Mouse (Mus musculus) heart, embryonic 14.5 days (tissue): ENCODE results near the gene Gmpr. TPM values are rescaled to one million over a fixed set of nuclear protein-coding genes. Genes with fewer than 3 reads are reported as not detected.

Experiments used
- ATAC-seq: fragments of 200-750 bp; cut with Nextera tagmentation; 2 replicates; pipeline ENCODE4 v1.8.0; 2017; ENCODE audit warnings: low read depth, moderate TSS enrichment; ENCODE audit not compliant: insufficient number of reproducible peaks, insufficient read depth, low FRiP score
- H3K27ac ChIP-seq, 2 experiments: fragments of 200-500 bp in 1 of 2; fragments of 300-500 bp in 1 of 2; sonication (generic) in 1 of 2; replicated peaks in 1 of 2; 2 replicates each; pipeline ENCODE4 v1.5.1; 2012 to 2014; ENCODE audit warnings: low read depth in 2 of 2, low read length in 2 of 2, control low read depth in 1 of 2, mild to moderate bottlenecking in 1 of 2, mixed read lengths in 1 of 2; ENCODE audit not compliant: control insufficient read depth in 1 of 2, insufficient read depth in 1 of 2
- H3K27me3 ChIP-seq: fragments of 300-500 bp; sonication (generic); 2 replicates; pipeline ENCODE4 v1.6.1; 2014; ENCODE audit warnings: mild to moderate bottlenecking, low read length, control low read depth; ENCODE audit not compliant: control insufficient read depth, insufficient read depth
- H3K36me3 ChIP-seq: fragments of 300-500 bp; sonication (generic); 2 replicates; pipeline ENCODE4 v1.6.1; 2014; ENCODE audit warnings: mild to moderate bottlenecking, control low read depth, low read length, mixed read lengths; ENCODE audit not compliant: control insufficient read depth, insufficient read depth
- H3K4me1 ChIP-seq, 2 experiments: fragments of 200-500 bp in 1 of 2; fragments of 300-500 bp in 1 of 2; sonication (generic) in 1 of 2; 2 replicates each; pipeline ENCODE4 v1.6.1; 2012 to 2014; ENCODE audit warnings: low read length in 2 of 2, control low read depth in 1 of 2, mixed read lengths in 1 of 2; ENCODE audit not compliant: control insufficient read depth in 2 of 2, insufficient read depth in 2 of 2
- H3K4me2 ChIP-seq: fragments of 300-500 bp; sonication (generic); 2 replicates; pipeline ENCODE4 v1.6.1; 2014; ENCODE audit warnings: mild to moderate bottlenecking, low read length
- H3K4me3 ChIP-seq, 2 experiments: fragments of 200-500 bp in 1 of 2; fragments of 300-500 bp in 1 of 2; sonication (generic) in 1 of 2; 2 replicates each; pipeline ENCODE4 v1.5.1; 2012 to 2014; ENCODE audit warnings: low read length in 2 of 2, mild to moderate bottlenecking in 2 of 2, control low read depth in 1 of 2, low read depth in 1 of 2, moderate library complexity in 1 of 2; ENCODE audit not compliant: control insufficient read depth in 1 of 2, insufficient read depth in 1 of 2
- H3K9ac ChIP-seq: fragments of 300-500 bp; sonication (generic); 2 replicates; pipeline ENCODE4 v1.6.1; 2014; ENCODE audit warnings: mild to moderate bottlenecking, low read length
- H3K9me3 ChIP-seq: fragments of 300-500 bp; sonication (generic); 2 replicates; pipeline ENCODE4 v1.6.1; 2016; ENCODE audit warnings: low read length, control low read depth; ENCODE audit not compliant: control insufficient read depth
- WGBS: fragments of 180-500 bp; shearing (Covaris S2); extraction: QIAGEN DNeasy Blood & Tissue Kit; methylation state at CpG from one replicate; pipeline ENCODE4 v1.1.7; 2014; 5-methylcytosine and 5-hydroxymethylcytosine counted together
- polyA plus RNA-seq: library from polyadenylated mRNA; unstranded; fragments of >200 nt; fragmentation: Nextera tagmentation; extraction: Ambion mirVana; gene quantifications from 2 replicates; pipeline ENCODE4 v1.2.1, GENCODE M21; 2014

Gmpr gene
- polyA plus RNA-seq, 1 experiment from 2014 or later, result 202 TPM

- Histone ChIP-seq H3K27me3 (no peaks in the 10 kb centered on the region), H3K4me1 (peaks cover 9 to 18% of the 10 kb centered on the region in 2 experiments), H3K4me3 (no peak overlapping the region), H3K27ac (no peak overlapping the region), H3K9ac (no peak overlapping the region), H3K9me3 (0 out of 2 replicates have a peak, but pooled peaks cover under 1% of the 10 kb centered on the region), H3K36me3 (no peaks in the 10 kb centered on the region), H3K4me2 (no peak overlapping the region)
- ATAC-seq, result no peak
- WGBS, result 94% methylated on average over 3 of the region's 3 CpGs
These were observed 1.7 kb upstream of the Gmpr start for GRCm38 (mm10) chr13:45505546-45505945.

- no peaks in the 10 kb centered on the region for H3K9me3 ChIP-seq
- WGBS, result 0% methylated on average over 8 of the region's 8 CpGs
- H3K27me3 ChIP-seq, result no peaks in the 10 kb centered on the region
- H3K9ac ChIP-seq, result peak overlapping the region; percentile 89
- H3K27ac ChIP-seq, result peak overlapping the region; percentile 96 to 97
- peak overlapping the region; percentile 83 for H3K4me2 ChIP-seq
- H3K4me3 ChIP-seq, result peak overlapping the region; percentile 67 to 89
- peaks cover 32 to 48% of the 10 kb centered on the region in 2 experiments for H3K4me1 ChIP-seq
- peak; percentile 28 for ATAC-seq
- no peaks in the 10 kb centered on the region for H3K36me3 ChIP-seq
These were observed 1.3 kb downstream of the Gmpr start for GRCm38 (mm10) chr13:45508495-45508894.

DNA sequence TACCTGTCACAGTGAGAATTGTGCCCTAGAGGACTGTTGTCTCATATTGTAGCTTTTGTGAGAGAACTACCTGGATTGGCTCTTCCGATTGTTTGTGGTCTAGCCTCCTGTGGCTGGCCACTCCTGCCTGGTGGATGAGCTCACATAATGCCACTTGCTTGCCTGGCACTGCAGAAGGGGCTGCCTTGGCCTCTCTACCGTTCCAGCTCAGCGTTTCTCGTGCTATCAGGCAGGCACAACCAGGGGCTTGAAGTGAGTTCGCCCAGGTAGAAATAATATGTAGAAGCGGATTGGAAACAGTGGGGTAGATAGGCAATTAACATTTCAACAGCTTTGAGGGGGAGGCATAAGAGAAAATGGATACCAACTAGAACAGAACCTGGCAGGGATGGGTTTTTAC is 2.1 kb downstream of the Gmpr start:
- Histone ChIP-seq H3K9ac (peak overlapping the region; percentile 89), H3K27ac (no peak overlapping the region; a peak in 1 of 4 replicates), H3K9me3 (no peaks in the 10 kb centered on the region), H3K4me2 (peak overlapping the region; percentile 83), H3K4me1 (peaks cover 38 to 56% of the 10 kb centered on the region in 2 experiments), H3K4me3 (peak overlapping the region in 1 of 2 experiments; percentile 67; a peak in 2 of 4 replicates), H3K27me3 (no peaks in the 10 kb centered on the region), H3K36me3 (peaks cover 2% of the 10 kb centered on the region; the same call in 1 of the 2 replicates)
- WGBS, result 55% methylated on average over 6 of the region's 6 CpGs
- ATAC-seq, result no peak

DNA sequence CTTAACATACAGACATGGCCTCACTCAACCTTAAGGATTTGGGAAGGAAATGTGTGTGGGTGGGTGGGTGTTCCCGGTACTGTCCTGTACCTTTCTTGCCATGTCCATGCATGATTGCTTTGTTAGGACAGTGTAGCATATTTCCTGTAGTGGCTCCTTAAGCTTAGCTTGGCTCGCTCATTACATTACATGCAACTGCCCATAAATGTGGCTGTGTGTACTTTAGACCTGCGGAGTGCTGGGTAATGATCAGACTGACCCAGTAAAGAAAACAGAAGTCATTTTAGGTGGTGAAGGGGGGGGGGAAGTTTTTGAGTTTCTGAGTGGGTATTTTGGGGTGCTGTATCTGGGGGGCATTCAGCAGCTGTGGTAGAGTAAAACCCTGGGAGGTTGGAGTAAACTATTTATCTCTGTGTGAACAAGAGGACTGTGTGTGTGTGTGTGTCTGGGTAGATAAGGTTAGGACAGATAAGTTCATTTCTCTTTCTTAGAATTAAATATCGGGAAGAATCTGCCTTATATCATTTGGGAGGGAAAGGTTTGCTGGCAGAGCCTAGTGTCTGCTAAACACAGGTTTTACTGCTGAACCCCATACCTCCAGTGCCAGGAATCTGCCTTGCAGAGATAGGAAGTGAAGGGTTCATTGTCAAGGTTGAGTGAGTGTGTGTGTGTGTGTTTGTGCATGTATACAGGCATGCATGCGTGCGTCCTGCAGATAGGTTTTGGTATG is 4.6 kb downstream of the Gmpr start:
- 58% methylated on average over 6 of the region's 6 CpGs for WGBS
- Histone ChIP-seq H3K4me1 (peaks cover 53 to 80% of the 10 kb centered on the region in 2 experiments), H3K4me3 (no peak overlapping the region), H3K36me3 (peaks cover 12% of the 10 kb centered on the region; the same call in 1 of the 2 replicates), H3K9me3 (no peaks in the 10 kb centered on the region), H3K9ac (peak overlapping the region; percentile 40), H3K27me3 (no peaks in the 10 kb centered on the region), H3K4me2 (peak overlapping the region; percentile 15), H3K27ac (peak overlapping the region; percentile 18 to 67; a peak in 3 of 4 replicates)
- ATAC-seq, result no peak

DNA sequence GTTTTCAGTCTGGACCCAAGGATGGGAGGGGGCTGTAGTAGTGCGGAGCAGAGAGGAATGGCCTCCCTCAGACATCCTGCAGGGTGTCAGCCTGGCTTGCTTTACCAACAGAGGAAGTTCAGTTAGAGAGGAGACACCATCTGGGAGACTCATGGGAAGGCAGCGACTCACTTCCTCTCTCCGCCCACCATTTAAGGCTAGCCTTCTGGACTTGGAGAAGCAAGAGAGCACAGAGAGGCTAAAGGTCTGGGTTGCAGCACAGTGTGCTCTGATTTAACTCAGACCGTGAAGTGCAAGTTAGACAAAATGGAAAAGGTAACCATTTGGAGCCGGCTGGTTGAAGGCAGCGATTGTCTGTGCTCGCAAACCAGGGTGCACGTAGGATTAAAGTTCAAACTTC is 5.3 kb downstream of the Gmpr start:
- ATAC-seq, result 0 out of 2 replicates have a peak, but pooled peaks have one; percentile 5
- Histone ChIP-seq H3K27ac (peak overlapping the region; percentile 18 to 67; a peak in 2 of 4 replicates), H3K4me1 (peaks cover 56 to 84% of the 10 kb centered on the region in 2 experiments), H3K9ac (no peak overlapping the region; the same call in 1 of the 2 replicates), H3K4me2 (no peak overlapping the region; the same call in 1 of the 2 replicates), H3K4me3 (no peak overlapping the region), H3K9me3 (no peaks in the 10 kb centered on the region), H3K27me3 (no peaks in the 10 kb centered on the region), H3K36me3 (peaks cover 17% of the 10 kb centered on the region)
- 72% methylated on average over 8 of the region's 8 CpGs for WGBS

GRCm38 (mm10) chr13:45513009-45513984 is 6.1 kb downstream of the Gmpr start:
- H3K9ac ChIP-seq, result peak overlapping the region; percentile 50; the same call in 1 of the 2 replicates
- H3K9me3 ChIP-seq, result no peaks in the 10 kb centered on the region
- H3K4me3 ChIP-seq, result no peak overlapping the region
- H3K27me3 ChIP-seq, result no peaks in the 10 kb centered on the region
- peak overlapping the region; percentile 18 to 67; a peak in 2 of 4 replicates for H3K27ac ChIP-seq
- WGBS, result 52% methylated on average over 12 of the region's 12 CpGs
- ATAC-seq, result no peak
- H3K4me2 ChIP-seq, result peak overlapping the region; percentile 27; the same call in 1 of the 2 replicates
- peaks cover 56 to 84% of the 10 kb centered on the region in 2 experiments for H3K4me1 ChIP-seq
- H3K36me3 ChIP-seq, result peaks cover 24% of the 10 kb centered on the region

- no peak overlapping the region for H3K4me3 ChIP-seq
- no peaks in the 10 kb centered on the region for H3K9me3 ChIP-seq
- no peak overlapping the region for H3K9ac ChIP-seq
- no peak overlapping the region for H3K4me2 ChIP-seq
- H3K27me3 ChIP-seq, result no peaks in the 10 kb centered on the region
- ATAC-seq, result no peak
- H3K4me1 ChIP-seq, result peaks cover 52 to 79% of the 10 kb centered on the region in 2 experiments
- 78% methylated on average over 5 of the region's 5 CpGs for WGBS
- H3K36me3 ChIP-seq, result peaks cover 32% of the 10 kb centered on the region
- peak overlapping the region in 1 of 2 experiments; percentile 67; a peak in 1 of 4 replicates for H3K27ac ChIP-seq
These were observed 6.9 kb downstream of the Gmpr start for GRCm38 (mm10) chr13:45514115-45514514.
